Mouse (Mus musculus) lung, postnatal 0 days (tissue): ENCODE results near the gene Arid5b.

Source experiments
- CTCF ChIP-seq: IDR thresholded peaks from 2 replicates; pipeline ENCODE4 v1.5.1; 2016; ENCODE audit warnings: antibody characterized with exemption, mild to moderate bottlenecking
- EP300 ChIP-seq: IDR thresholded peaks from 2 replicates; pipeline ENCODE4 v1.6.1; 2016; ENCODE audit warnings: antibody characterized with exemption, mild to moderate bottlenecking, control low read depth

- TF ChIP-seq CTCF (no peak), EP300 (no peak)
Observed at GRCm38 (mm10) chr10:68091840-68092239, 186.7 kb downstream of the Arid5b start.
